Mouse (Mus musculus) kidney, postnatal 36 days (tissue): ENCODE measurements around the gene 7530416G11Rik.
A peak's percentile ranks its signal among the peaks of the same experiment; 100 is the strongest.

Experiments
- DNase-seq, 2 experiments: peaks; one replicate each; pipeline ENCODE4 v3.0.0; 2021 to 2022; ENCODE audit warnings: mixed read lengths in 2 of 2

The 7530416G11Rik gene

GRCm38 (mm10) chr15:85479919-85480318, 23.1 kb downstream of the 7530416G11Rik start:
- no peak for DNase-seq

- no peak for DNase-seq
Observed at GRCm38 (mm10) chr15:85479365-85479764, 23.7 kb downstream of the 7530416G11Rik start.

- peak; percentile 70 to 91 for DNase-seq
Observed at GRCm38 (mm10) chr15:85477584-85477983, 25.4 kb downstream of the 7530416G11Rik start.

- DNase-seq = peak in 1 of 2 experiments; percentile 15
Observed at GRCm38 (mm10) chr15:85474697-85475096, 28.3 kb downstream of the 7530416G11Rik start.

GRCm38 (mm10) chr15:85469401-85469800, 33.6 kb downstream of the 7530416G11Rik start:
- DNase-seq = peak; percentile 55 to 72

GRCm38 (mm10) chr15:85466456-85467067, 36.5 kb downstream of the 7530416G11Rik start:
- no peak for DNase-seq

- DNase-seq = peak in 1 of 2 experiments; percentile 55
Observed at GRCm38 (mm10) chr15:85464823-85465565, 38.0 kb downstream of the 7530416G11Rik start.

GRCm38 (mm10) chr15:85464190-85464589, 38.8 kb downstream of the 7530416G11Rik start:
- no peak for DNase-seq

- no peak for DNase-seq
Observed at GRCm38 (mm10) chr15:85463027-85463790, 39.8 kb downstream of the 7530416G11Rik start.

GRCm38 (mm10) chr15:85462138-85462537, 40.9 kb downstream of the 7530416G11Rik start:
- no peak for DNase-seq

- no peak for DNase-seq
Observed at GRCm38 (mm10) chr15:85461541-85461940, 41.5 kb downstream of the 7530416G11Rik start.

GRCm38 (mm10) chr15:85458631-85459082, 44.4 kb downstream of the 7530416G11Rik start:
- peak in 1 of 2 experiments; percentile 27 for DNase-seq

- DNase-seq = no peak
Observed at GRCm38 (mm10) chr15:85457838-85458237, 45.2 kb downstream of the 7530416G11Rik start.

GRCm38 (mm10) chr15:85456891-85457290, 46.1 kb downstream of the 7530416G11Rik start:
- DNase-seq = peak in 1 of 2 experiments; percentile 35

- no peak for DNase-seq
Observed at GRCm38 (mm10) chr15:85446652-85447051, 56.4 kb downstream of the 7530416G11Rik start.
